Mouse (Mus musculus) hindbrain, embryonic 14.5 days (tissue): ENCODE measurements around the gene Rtn4rl2. TPM values are rescaled to one million over a fixed set of nuclear protein-coding genes. Genes with fewer than 3 reads are reported as not detected.

Experiments used
- ATAC-seq: fragments of 200-750 bp; cut with Nextera tagmentation; 2 replicates; pipeline ENCODE4 v1.8.0; 2017; ENCODE audit warnings: moderate number of reproducible peaks, mild to moderate bottlenecking, moderate TSS enrichment, moderate library complexity; ENCODE audit not compliant: low FRiP score
- DNase-seq: peaks from one replicate; pipeline ENCODE4 v3.0.0-alpha.2; 2015; ENCODE audit warnings: low spot score
- H3K27ac ChIP-seq: fragments of 300-500 bp; sonication (generic); 2 replicates; pipeline ENCODE4 v1.5.1; 2014; ENCODE audit warnings: mild to moderate bottlenecking, moderate library complexity
- H3K27me3 ChIP-seq: fragments of 300-500 bp; sonication (generic); 2 replicates; pipeline ENCODE4 v1.6.1; 2014; ENCODE audit warnings: mild to moderate bottlenecking, low read length, mixed read lengths; ENCODE audit not compliant: control insufficient read depth, insufficient read depth
- H3K36me3 ChIP-seq: fragments of 300-500 bp; sonication (generic); replicated peaks from 2 replicates; pipeline ENCODE4 v1.6.1; 2014; ENCODE audit not compliant: control insufficient read depth, insufficient read depth
- H3K4me1 ChIP-seq: fragments of 300-500 bp; sonication (generic); replicated peaks from 2 replicates; pipeline ENCODE4 v1.6.1; 2014; ENCODE audit warnings: antibody characterized with exemption, low read length, mixed read lengths; ENCODE audit not compliant: control insufficient read depth, insufficient read depth
- H3K4me2 ChIP-seq: fragments of 300-500 bp; sonication (generic); replicated peaks from 2 replicates; pipeline ENCODE4 v1.6.1; 2014; ENCODE audit warnings: mild to moderate bottlenecking, moderate library complexity
- H3K4me3 ChIP-seq: fragments of 300-500 bp; sonication (generic); replicated peaks from 2 replicates; pipeline ENCODE4 v1.5.1; 2014; ENCODE audit warnings: mild to moderate bottlenecking, low read length
- H3K9ac ChIP-seq: fragments of 300-500 bp; sonication (generic); 2 replicates; pipeline ENCODE4 v1.6.1; 2014
- H3K9me3 ChIP-seq: fragments of 300-500 bp; sonication (generic); 2 replicates; pipeline ENCODE4 v1.6.1; 2016; ENCODE audit warnings: low read length; ENCODE audit not compliant: control insufficient read depth
- WGBS: fragments of 180-500 bp; shearing (Covaris S2); extraction: QIAGEN DNeasy Blood & Tissue Kit; methylation state at CpG from one replicate; pipeline ENCODE4 v1.1.7; 2014; 5-methylcytosine and 5-hydroxymethylcytosine counted together
- polyA plus RNA-seq: library from polyadenylated mRNA; unstranded; fragments of >200 nt; fragmentation: Nextera tagmentation; extraction: Ambion mirVana; gene quantifications from 2 replicates; pipeline ENCODE4 v1.2.1, GENCODE M21; 2014

Gene Rtn4rl2
- 3.8 and 4.5 TPM in 2 replicates for polyA plus RNA-seq

DNA sequence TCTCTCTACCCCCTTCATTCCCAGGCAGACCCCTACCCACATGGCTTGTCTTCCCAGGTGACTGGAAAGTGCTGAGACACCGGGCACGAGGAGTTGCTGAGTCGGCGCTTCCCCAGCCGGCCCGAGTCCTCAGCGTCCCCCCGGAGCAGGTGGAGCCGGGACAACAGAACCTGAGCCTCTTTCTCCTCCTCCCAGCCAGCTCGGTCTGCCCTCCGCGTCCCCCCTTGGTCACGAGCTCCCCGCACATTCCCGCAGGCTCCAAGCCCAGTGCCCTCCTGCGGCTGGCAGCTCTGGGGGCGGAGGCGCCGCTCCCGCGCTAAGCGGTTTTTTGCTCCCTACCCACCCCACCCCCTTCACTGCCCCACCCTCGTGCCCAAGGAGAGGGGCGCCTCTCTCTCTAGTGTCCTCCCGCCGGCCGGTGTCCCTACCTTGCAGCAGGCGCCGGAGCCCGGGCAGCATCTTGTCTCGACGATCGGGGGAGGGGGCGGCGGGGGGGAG is at the start of gene Rtn4rl2:
TSS of gene Rtn4rl2 (minus strand) at position 477 of the 498 bp plus-strand sequence.
- Histone ChIP-seq H3K9me3 (no peaks in the 10 kb centered on the region), H3K4me1 (peaks cover 20% of the 10 kb centered on the region), H3K27me3 (peaks cover 80% of the 10 kb centered on the region), H3K27ac (peak within 1 kb of the TSS; percentile 24; the same call in 1 of the 2 replicates), H3K4me3 (peak within 1 kb of the TSS; percentile 77), H3K9ac (peak within 1 kb of the TSS; percentile 57), H3K36me3 (no peaks in the 10 kb centered on the region), H3K4me2 (peak within 1 kb of the TSS; percentile 98)
- DNase-seq = peak; percentile 33
- peak; percentile 7; the same call in 1 of the 2 replicates for ATAC-seq
- under 1% methylated on average over 32 of the region's 35 CpGs for WGBS

DNA sequence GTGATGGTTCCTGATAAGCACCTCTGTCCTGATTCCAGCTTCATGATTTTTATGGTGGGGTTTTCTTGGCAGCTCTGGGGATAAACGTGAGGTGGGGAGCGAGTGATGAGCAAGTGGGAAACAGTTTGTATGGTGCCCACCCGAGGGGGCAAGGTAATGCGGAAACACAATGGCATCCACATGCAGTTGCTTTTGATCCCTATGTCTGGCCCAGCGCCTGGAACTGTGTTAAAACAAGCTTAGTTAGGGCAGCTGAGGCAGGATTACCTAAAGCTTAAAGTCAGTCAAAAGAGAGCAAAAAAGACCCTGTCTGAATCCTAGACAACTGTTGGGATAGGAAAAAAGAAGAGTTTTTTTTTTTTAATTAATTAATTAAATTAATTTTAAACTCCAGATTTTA is 48.6 kb upstream of the Rtn4rl2 start:
- WGBS = 58% methylated on average over 5 of the region's 5 CpGs
- Histone ChIP-seq H3K4me2 (no peak overlapping the region), H3K27me3 (peaks cover 8% of the 10 kb centered on the region; the same call in 1 of the 2 replicates), H3K9me3 (no peaks in the 10 kb centered on the region), H3K27ac (no peak overlapping the region), H3K4me3 (no peak overlapping the region), H3K4me1 (no peaks in the 10 kb centered on the region), H3K36me3 (no peaks in the 10 kb centered on the region), H3K9ac (no peak overlapping the region)
- ATAC-seq = no peak
- DNase-seq = no peak

DNA sequence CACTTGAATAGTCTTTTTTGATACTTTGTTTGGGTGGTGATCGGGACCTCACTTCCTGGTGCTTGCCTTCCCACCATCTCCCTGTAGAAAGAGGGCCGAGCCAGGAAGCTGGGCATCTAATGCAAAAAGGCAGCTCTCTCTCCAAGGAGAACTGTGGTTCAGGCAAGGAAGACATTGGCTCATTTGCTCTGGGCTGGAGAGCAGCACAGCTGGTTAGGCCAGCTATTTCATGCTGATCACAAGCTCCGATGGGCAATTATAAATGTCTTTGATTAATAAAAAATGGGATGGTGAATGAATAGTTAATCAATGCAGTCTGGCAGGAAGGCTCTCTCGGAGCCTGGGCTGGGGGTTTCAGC is 48.1 kb upstream of the Rtn4rl2 start:
- Histone ChIP-seq H3K4me1 (no peaks in the 10 kb centered on the region), H3K27me3 (peaks cover 8% of the 10 kb centered on the region; the same call in 1 of the 2 replicates), H3K27ac (no peak overlapping the region), H3K4me3 (no peak overlapping the region), H3K9me3 (no peaks in the 10 kb centered on the region), H3K9ac (no peak overlapping the region), H3K4me2 (no peak overlapping the region), H3K36me3 (no peaks in the 10 kb centered on the region)
- ATAC-seq = 0 out of 2 replicates have a peak, but pooled peaks have one; percentile 7
- WGBS = 52% methylated on average over 4 of the region's 4 CpGs
- DNase-seq = no peak

DNA sequence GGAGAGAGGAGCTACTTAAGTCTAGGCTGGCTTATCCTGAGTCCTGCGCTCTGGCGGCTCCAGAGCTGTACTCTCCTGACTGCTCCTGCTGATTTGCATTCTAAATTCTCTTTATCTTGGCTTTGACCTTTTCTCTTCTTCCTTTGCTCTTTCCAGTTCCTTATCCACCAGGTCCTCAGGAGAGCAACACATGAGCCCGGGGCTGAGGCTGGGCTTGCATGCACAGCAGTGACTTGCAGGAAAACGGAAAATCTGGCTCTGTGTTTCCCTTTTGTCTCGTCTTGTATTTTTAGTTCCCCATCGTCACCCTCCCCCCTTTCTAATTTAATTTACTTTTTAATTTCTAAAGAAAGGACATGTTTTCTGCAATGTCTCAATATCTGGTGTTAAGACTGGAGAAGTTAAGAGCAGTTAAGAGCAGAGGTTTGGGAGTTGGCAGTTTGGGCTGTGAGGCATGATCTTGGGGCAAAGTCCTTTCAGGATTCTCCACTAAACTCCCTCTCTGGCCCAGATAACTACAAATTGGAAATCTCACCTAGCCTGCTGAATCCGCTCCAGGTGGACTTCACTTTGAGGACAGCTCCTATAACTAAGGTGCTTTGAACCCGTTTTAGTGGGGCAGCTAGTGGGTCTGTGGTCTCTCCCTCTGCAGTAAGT is 47.6 kb upstream of the Rtn4rl2 start:
- Histone ChIP-seq H3K27me3 (peaks cover 8% of the 10 kb centered on the region; the same call in 1 of the 2 replicates), H3K4me1 (no peaks in the 10 kb centered on the region), H3K9me3 (no peaks in the 10 kb centered on the region), H3K4me3 (no peak overlapping the region), H3K27ac (no peak overlapping the region), H3K36me3 (no peaks in the 10 kb centered on the region), H3K9ac (no peak overlapping the region), H3K4me2 (no peak overlapping the region)
- DNase-seq (no peak), ATAC-seq (no peak)
- 78% methylated on average over 8 of the region's 8 CpGs for WGBS

DNA sequence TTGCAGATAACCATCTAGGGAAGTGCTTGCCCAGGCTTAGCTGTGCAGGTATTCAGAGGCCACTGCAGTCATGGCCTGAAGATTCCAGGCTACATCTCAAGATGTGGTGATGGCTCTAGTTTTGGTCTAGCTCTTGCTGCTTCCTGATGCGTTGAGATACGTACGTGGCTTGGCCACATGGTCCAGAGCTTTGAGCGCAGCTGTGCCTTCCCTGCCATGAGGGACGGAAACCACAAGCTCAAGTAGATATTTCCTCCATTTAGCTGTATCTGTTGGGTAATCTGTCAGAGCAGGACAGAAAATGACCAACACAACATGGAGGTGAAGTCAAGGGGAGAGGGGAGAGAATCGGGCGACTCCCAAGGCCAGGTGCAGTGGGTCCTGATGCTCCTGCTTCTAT is 43.7 kb upstream of the Rtn4rl2 start:
- Histone ChIP-seq H3K4me2 (no peak overlapping the region), H3K4me3 (no peak overlapping the region), H3K27me3 (no peaks in the 10 kb centered on the region), H3K9me3 (no peaks in the 10 kb centered on the region), H3K36me3 (no peaks in the 10 kb centered on the region), H3K4me1 (no peaks in the 10 kb centered on the region), H3K9ac (no peak overlapping the region), H3K27ac (no peak overlapping the region)
- no peak for DNase-seq
- 93% methylated on average over 7 of the region's 7 CpGs for WGBS
- ATAC-seq = no peak

DNA sequence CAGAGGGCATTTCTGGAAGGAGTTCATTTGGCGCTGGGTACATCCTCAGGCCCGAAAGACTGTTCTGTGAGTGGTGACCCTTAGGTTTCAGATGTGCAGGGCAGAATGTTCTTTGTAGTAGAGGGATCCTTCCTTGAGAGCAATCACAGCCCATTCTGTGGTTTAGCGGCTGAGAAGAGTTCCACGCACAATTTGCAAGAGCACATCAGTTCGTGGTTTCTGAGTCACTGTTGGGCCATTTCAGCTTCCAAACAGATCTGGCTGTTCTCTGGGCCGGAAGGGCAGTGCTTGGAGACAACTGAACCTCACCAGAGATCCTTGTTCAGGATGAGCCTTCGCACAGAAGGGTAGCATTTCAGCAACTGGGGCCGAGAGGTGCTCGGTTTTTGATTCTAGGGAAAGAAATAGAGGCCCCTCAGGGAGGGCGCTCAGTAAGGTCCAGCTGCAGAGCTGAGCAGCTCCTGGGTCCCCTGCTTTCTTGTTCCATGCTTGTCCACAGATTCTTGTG is 33.1 kb upstream of the Rtn4rl2 start:
- no peak overlapping the region for H3K4me2 ChIP-seq
- no peaks in the 10 kb centered on the region for H3K4me1 ChIP-seq
- ATAC-seq = no peak
- H3K27ac ChIP-seq = no peak overlapping the region
- no peak overlapping the region for H3K4me3 ChIP-seq
- WGBS = 87% methylated on average over 10 of the region's 10 CpGs
- no peaks in the 10 kb centered on the region for H3K36me3 ChIP-seq
- H3K27me3 ChIP-seq = no peaks in the 10 kb centered on the region
- no peak overlapping the region for H3K9ac ChIP-seq
- peaks cover 4% of the 10 kb centered on the region; the same call in 1 of the 2 replicates for H3K9me3 ChIP-seq
- no peak for DNase-seq

DNA sequence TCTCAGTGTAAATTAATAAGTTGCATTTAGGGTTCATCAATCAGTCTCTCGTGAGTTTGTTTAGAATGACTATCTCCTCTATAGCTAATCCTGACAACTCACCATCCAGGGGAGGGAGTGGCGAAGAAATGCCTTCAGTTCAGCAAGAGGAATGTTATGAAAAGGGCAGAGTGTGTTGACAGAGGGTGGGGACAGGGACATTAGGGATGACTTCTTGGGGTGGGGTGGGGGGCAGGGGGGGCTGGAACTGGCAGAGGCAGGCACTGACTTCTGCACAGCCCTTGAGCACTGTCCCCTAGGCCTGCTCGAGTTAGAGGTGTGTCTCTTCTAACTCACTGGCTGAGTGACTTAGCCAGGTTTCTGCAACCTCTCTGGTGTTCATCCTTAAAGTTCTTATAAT is 31.7 kb upstream of the Rtn4rl2 start:
- Histone ChIP-seq H3K4me1 (no peaks in the 10 kb centered on the region), H3K27me3 (no peaks in the 10 kb centered on the region), H3K9me3 (no peaks in the 10 kb centered on the region), H3K4me2 (no peak overlapping the region), H3K4me3 (no peak overlapping the region), H3K36me3 (no peaks in the 10 kb centered on the region), H3K27ac (no peak overlapping the region), H3K9ac (no peak overlapping the region)
- WGBS = 67% methylated on average over 3 of the region's 3 CpGs
- ATAC-seq (no peak), DNase-seq (no peak)

DNA sequence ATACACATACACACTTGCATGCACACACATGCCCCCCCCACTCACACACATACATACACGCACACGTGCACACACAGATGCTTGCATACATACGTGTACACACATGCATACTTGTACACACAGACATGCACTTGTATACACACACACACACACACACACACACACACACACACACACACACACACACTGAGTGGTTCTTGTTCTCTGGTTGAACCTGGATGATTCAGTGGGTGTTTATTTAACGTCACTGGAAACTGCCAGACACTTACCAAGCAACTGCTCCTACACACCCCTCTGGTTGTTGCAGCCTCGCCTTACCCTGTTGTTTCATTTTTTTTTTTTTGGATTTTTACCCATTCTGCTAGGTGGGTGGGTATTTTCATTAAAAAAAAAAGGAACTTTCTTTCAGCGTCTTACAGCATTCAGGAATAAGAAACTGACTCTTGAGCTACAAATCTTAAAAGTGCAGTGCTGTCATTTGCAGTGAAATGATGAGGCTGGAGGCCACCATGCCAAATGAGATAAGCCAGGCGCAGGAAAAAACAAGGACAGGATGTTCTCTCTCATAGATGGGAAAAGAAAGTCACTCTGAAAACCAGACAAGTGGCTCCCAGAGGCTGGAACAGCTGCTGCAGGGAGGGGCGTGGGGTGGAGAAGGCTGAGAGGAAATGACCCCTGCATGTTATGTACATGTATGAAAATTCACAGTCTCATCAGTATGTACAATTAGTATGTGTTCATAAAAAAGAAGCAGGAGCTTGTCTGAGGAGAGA is 30.2 kb upstream of the Rtn4rl2 start:
- DNase-seq (no peak), ATAC-seq (no peak)
- Histone ChIP-seq H3K27me3 (no peaks in the 10 kb centered on the region), H3K9me3 (no peaks in the 10 kb centered on the region), H3K4me1 (no peaks in the 10 kb centered on the region), H3K4me2 (no peak overlapping the region), H3K9ac (no peak overlapping the region), H3K4me3 (no peak overlapping the region), H3K27ac (no peak overlapping the region), H3K36me3 (no peaks in the 10 kb centered on the region)
- WGBS = 83% methylated on average over 8 of the region's 8 CpGs

DNA sequence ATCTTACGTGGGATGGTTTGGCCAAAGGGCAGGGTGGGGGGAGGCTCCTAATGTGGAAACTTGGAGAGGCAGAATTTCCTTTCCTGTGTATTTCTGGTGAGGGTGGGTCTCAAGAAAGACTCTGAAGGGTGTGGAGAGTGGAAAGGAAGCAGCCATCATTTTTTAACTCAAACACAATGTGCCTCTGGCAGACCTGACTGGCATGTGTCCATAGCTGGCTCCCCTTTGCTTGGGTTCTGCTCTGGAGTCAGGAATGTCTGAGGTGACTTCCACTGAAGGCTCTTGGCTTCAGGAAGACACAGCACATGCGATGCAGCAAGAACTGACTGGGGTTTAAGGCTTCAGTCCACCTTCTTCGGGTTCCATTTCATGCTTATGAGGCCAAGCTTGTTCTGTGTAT is 28.8 kb upstream of the Rtn4rl2 start:
- Histone ChIP-seq H3K9me3 (no peaks in the 10 kb centered on the region), H3K27me3 (no peaks in the 10 kb centered on the region), H3K36me3 (no peaks in the 10 kb centered on the region), H3K4me2 (no peak overlapping the region), H3K9ac (no peak overlapping the region), H3K27ac (no peak overlapping the region), H3K4me3 (no peak overlapping the region), H3K4me1 (no peaks in the 10 kb centered on the region)
- WGBS = 90% methylated on average over 3 of the region's 3 CpGs
- DNase-seq = no peak
- no peak for ATAC-seq
